In genomic region chr19:6056696-6057095, GRCm38 (mm10) we compare ENCODE assay signal across 8 mouse cellular contexts. TPM values are rescaled to one million over a fixed set of nuclear protein-coding genes. Genes with fewer than 3 reads are reported as not detected.
DNase-seq lines count a peak whose midpoint lies in the region; ATAC-seq and TF ChIP-seq lines count a peak whose summit lies in the region.

No protein-coding gene starts in this region.

- no peaks in the 10 kb centered on the region for H3K79me2 ChIP-seq in heart, adult 2 months (replicated peaks; ENCODE audit: control insufficient read depth, insufficient read depth, low read length)

- no peak for TF ChIP-seq EP300 in heart, adult 2 months (IDR thresholded peaks at IDR 0.05; ENCODE audit: insufficient read depth, low read depth, low read length)
- TF ChIP-seq EP300 in ES-Bruce4 (IDR thresholded peaks at IDR 0.05; ENCODE audit: insufficient read depth, low read depth, low read length) = no peak
- TF ChIP-seq EP300 in liver, embryonic 14.5 days (IDR thresholded peaks at IDR 0.05; ENCODE audit: low read depth) = no peak

- DNase-seq in heart, adult 2 months = no peak
- DNase-seq in heart, postnatal 14 days = no peak
- no peak for DNase-seq in forebrain, embryonic 14.5 days (ENCODE audit: low spot score)
- DNase-seq in liver, embryonic 14.5 days (ENCODE audit: low read depth in 3 of 3, low spot score in 3 of 3) = no peak
- DNase-seq in frontal cortex, postnatal 36 days (ENCODE audit: low spot score in 2 of 2) = no peak
- no peak for DNase-seq in left cerebral cortex, postnatal 25 days (ENCODE audit: low spot score in 2 of 2)
- no peak for DNase-seq in right cerebral cortex, postnatal 36 days (ENCODE audit: low spot score in 2 of 2)

- no peaks in the 10 kb centered on the region for H3K27me3 ChIP-seq in heart, adult 2 months (ENCODE audit: control insufficient read depth, insufficient read depth, low read length)
- no peaks in the 10 kb centered on the region for H3K27me3 ChIP-seq in ES-Bruce4 (ENCODE audit: control insufficient read depth, insufficient read depth, low read length, poor library complexity, severe bottlenecking)
- no peaks in the 10 kb centered on the region for H3K27me3 ChIP-seq in forebrain, embryonic 14.5 days (replicated peaks; ENCODE audit: control insufficient read depth, insufficient read depth, low read length)
- no peaks in the 10 kb centered on the region for H3K27me3 ChIP-seq in liver, embryonic 14.5 days (ENCODE audit: control insufficient read depth, insufficient read depth, low read length)

- no peak for ATAC-seq in forebrain, embryonic 14.5 days
- ATAC-seq in liver, embryonic 14.5 days (ENCODE audit: insufficient read depth) = no peak

- H3K36me3 ChIP-seq in heart, adult 2 months (ENCODE audit: control insufficient read depth, insufficient read depth, low read length) = peaks cover 4% of the 10 kb centered on the region
- H3K36me3 ChIP-seq in ES-Bruce4 (ENCODE audit: control insufficient read depth, insufficient read depth, low read length, poor library complexity, severe bottlenecking) = peaks cover 51% of the 10 kb centered on the region
- peaks cover 56% of the 10 kb centered on the region for H3K36me3 ChIP-seq in forebrain, embryonic 14.5 days (ENCODE audit: control insufficient read depth, insufficient read depth, low read length)
- peaks cover 62% of the 10 kb centered on the region for H3K36me3 ChIP-seq in liver, embryonic 14.5 days (replicated peaks; ENCODE audit: control insufficient read depth, insufficient read depth, low read depth)

- H3K4me2 ChIP-seq in forebrain, embryonic 14.5 days (ENCODE audit: low read length) = peak overlapping the region; percentile 81
- peak overlapping the region; percentile 81 for H3K4me2 ChIP-seq in liver, embryonic 14.5 days (ENCODE audit: low read depth)

- H3K9ac ChIP-seq in heart, adult 2 months (ENCODE audit: low read depth, low read length) = no peak overlapping the region
- H3K9ac ChIP-seq in ES-Bruce4 (ENCODE audit: low read depth, poor library complexity, severe bottlenecking) = peak overlapping the region; percentile 82
- H3K9ac ChIP-seq in forebrain, embryonic 14.5 days (ENCODE audit: low read length) = peak overlapping the region; percentile 70
- H3K9ac ChIP-seq in liver, embryonic 14.5 days (replicated peaks) = peak overlapping the region; percentile 78

- peak overlapping the region; percentile 98 for H3K4me3 ChIP-seq in heart, adult 2 months
- H3K4me3 ChIP-seq in ES-Bruce4 (ENCODE audit: low read depth, low read length) = peak overlapping the region; percentile 83
- H3K4me3 ChIP-seq in forebrain, embryonic 14.5 days (ENCODE audit: low read depth, low read length) = peak overlapping the region; percentile 59
- peak overlapping the region; percentile 71 to 97 for H3K4me3 ChIP-seq in liver, embryonic 14.5 days (ENCODE audit: insufficient read depth in 1 of 2, low read depth in 2 of 2, low read length in 2 of 2)

- no peak overlapping the region for H3K27ac ChIP-seq in heart, adult 2 months
- no peak overlapping the region for H3K27ac ChIP-seq in ES-Bruce4 (ENCODE audit: insufficient read depth, low read length)
- H3K27ac ChIP-seq in forebrain, embryonic 14.5 days (ENCODE audit: low read depth, low read length) = no peak overlapping the region
- H3K27ac ChIP-seq in liver, embryonic 14.5 days = no peak overlapping the region

- TF ChIP-seq CTCF in heart, adult 2 months (IDR thresholded peaks at IDR 0.05) = no peak
- no peak for TF ChIP-seq CTCF in ES-Bruce4 (IDR thresholded peaks at IDR 0.05; ENCODE audit: low read depth, low read length)
- no peak for TF ChIP-seq CTCF in liver, embryonic 14.5 days (IDR thresholded peaks at IDR 0.05; ENCODE audit: low read depth)

- no peak for TF ChIP-seq POLR2A in heart, adult 2 months (IDR thresholded peaks at IDR 0.05; ENCODE audit: insufficient read depth, low read depth, low read length)
- no peak for TF ChIP-seq POLR2A in ES-Bruce4 (IDR thresholded peaks at IDR 0.05; ENCODE audit: insufficient read depth, low read length)

- 42% methylated on average over 4 of the region's 4 CpGs for WGBS in heart, adult 2 months
- 40% methylated on average over 4 of the region's 4 CpGs for WGBS in forebrain, embryonic 14.5 days
- WGBS in liver, embryonic 14.5 days (ENCODE audit: insufficient replicate concordance) = 40% methylated on average over 4 of the region's 4 CpGs

- H3K9me3 ChIP-seq in ES-Bruce4 (replicated peaks; ENCODE audit: control insufficient read depth, insufficient read depth, low read length, poor library complexity, severe bottlenecking) = no peaks in the 10 kb centered on the region
- no peaks in the 10 kb centered on the region for H3K9me3 ChIP-seq in forebrain, embryonic 14.5 days (replicated peaks; ENCODE audit: control insufficient read depth, low read length)
- H3K9me3 ChIP-seq in liver, embryonic 14.5 days (ENCODE audit: control insufficient read depth, low read length) = no peaks in the 10 kb centered on the region

- H3K4me1 ChIP-seq in heart, adult 2 months (ENCODE audit: control insufficient read depth, insufficient read depth, low read length) = peaks cover 3% of the 10 kb centered on the region
- no peaks in the 10 kb centered on the region for H3K4me1 ChIP-seq in ES-Bruce4 (ENCODE audit: control insufficient read depth, insufficient read depth, low read length)
- peaks cover 14% of the 10 kb centered on the region for H3K4me1 ChIP-seq in forebrain, embryonic 14.5 days (ENCODE audit: control insufficient read depth, insufficient read depth, low read length)
- peaks cover 16 to 17% of the 10 kb centered on the region in 2 experiments for H3K4me1 ChIP-seq in liver, embryonic 14.5 days (replicated peaks; ENCODE audit: control insufficient read depth in 2 of 2, insufficient read depth in 2 of 2, low read length in 1 of 2)

- intact Hi-C loops in heart, adult 2 months (cut with DNase I) = no loop called here
- intact Hi-C loops in heart, postnatal 14 days (cut with DNase I) = loop anchor here (2.0 kb wide), 1 partner anchor 28 kb away; the partner anchor contains the start of genes Cdca5 and Zfpl1
- intact Hi-C loops in left cerebral cortex, postnatal 25 days (cut with DNase I) = loop anchor here (1.0 to 2.0 kb wide), 2 partner anchors 9 to 28 kb away; partner anchors contain the start of genes Cdca5 and Zfpl1

RNA-seq across cellular contexts. Expression of gene Mrpl49, which starts 0.9 kb away (rescaled TPM):
- 10 to 100 TPM; 37.1 to 39.0 TPM for total RNA-seq in heart, adult 2 months (2021)
- 23.5 and 33.0 TPM in 2 replicates for polyA plus RNA-seq in heart, adult 2 months (2012; rRNA removed)
- total RNA-seq in heart, postnatal 14 days (2021) = 10 to 100 TPM; 37.1 to 37.4 TPM
- polyA plus RNA-seq in ES-Bruce4 (2011; ENCODE audit: insufficient read depth, insufficient read length, low read depth, missing spikeins) = 44.9 and 65.1 TPM in 2 replicates
- polyA plus RNA-seq in forebrain, embryonic 14.5 days (2014; fragmentation: Nextera tagmentation; extraction: Ambion mirVana) = 82.8 and 85.5 TPM in 2 replicates
- polyA plus RNA-seq in liver, embryonic 14.5 days (2012; rRNA removed) = 22.0 and 29.6 TPM in 2 replicates
- 43.7 and 48.2 TPM in 2 replicates for polyA plus RNA-seq in liver, embryonic 14.5 days (2014; fragmentation: Nextera tagmentation; extraction: Ambion mirVana)
- total RNA-seq in left cerebral cortex, postnatal 25 days (2021) = 10 to 100 TPM; 45.1 to 47.0 TPM

RNA-seq across cellular contexts. Expression of gene Fau, which starts 0.9 kb away (rescaled TPM):
- 100 to 1,000 TPM; 550 to 636 TPM for total RNA-seq in heart, adult 2 months (2021)
- 265 and 386 TPM in 2 replicates for polyA plus RNA-seq in heart, adult 2 months (2012; rRNA removed)
- 100 to 1,000 TPM; 597 to 635 TPM for total RNA-seq in heart, postnatal 14 days (2021)
- polyA plus RNA-seq in ES-Bruce4 (2011; ENCODE audit: insufficient read depth, insufficient read length, low read depth, missing spikeins) = 1,239 and 1,271 TPM in 2 replicates
- 626 and 785 TPM in 2 replicates for polyA plus RNA-seq in forebrain, embryonic 14.5 days (2014; fragmentation: Nextera tagmentation; extraction: Ambion mirVana)
- 853 and 969 TPM in 2 replicates for polyA plus RNA-seq in liver, embryonic 14.5 days (2012; rRNA removed)
- polyA plus RNA-seq in liver, embryonic 14.5 days (2014; fragmentation: Nextera tagmentation; extraction: Ambion mirVana) = 593 and 639 TPM in 2 replicates
- total RNA-seq in left cerebral cortex, postnatal 25 days (2021) = 100 to 1,000 TPM; 593 to 625 TPM

RNA-seq across cellular contexts. Expression of gene Znhit2, which starts 4.3 kb away (rescaled TPM):
- 10 to 100 TPM in 1 of 2 experiments, 1 to 10 TPM in 1; 9.9 to 13.4 TPM for total RNA-seq in heart, adult 2 months (2021)
- 12.3 and 14.4 TPM in 2 replicates for polyA plus RNA-seq in heart, adult 2 months (2012; rRNA removed)
- 10 to 100 TPM; 11.8 to 12.6 TPM for total RNA-seq in heart, postnatal 14 days (2021)
- 6.5 and 8.9 TPM in 2 replicates for polyA plus RNA-seq in ES-Bruce4 (2011; ENCODE audit: insufficient read depth, insufficient read length, low read depth, missing spikeins)
- polyA plus RNA-seq in forebrain, embryonic 14.5 days (2014; fragmentation: Nextera tagmentation; extraction: Ambion mirVana) = 38.2 and 40.5 TPM in 2 replicates
- 15.8 and 17.9 TPM in 2 replicates for polyA plus RNA-seq in liver, embryonic 14.5 days (2012; rRNA removed)
- polyA plus RNA-seq in liver, embryonic 14.5 days (2014; fragmentation: Nextera tagmentation; extraction: Ambion mirVana) = 19.3 and 20.4 TPM in 2 replicates
- total RNA-seq in left cerebral cortex, postnatal 25 days (2021) = 10 to 100 TPM; 33.4 to 38.1 TPM

RNA-seq across cellular contexts. Expression of gene Syvn1, which starts 10.3 kb away (rescaled TPM):
- total RNA-seq in heart, adult 2 months (2021) = 10 to 100 TPM; 21.3 to 24.2 TPM
- 17.1 and 23.1 TPM in 2 replicates for polyA plus RNA-seq in heart, adult 2 months (2012; rRNA removed)
- total RNA-seq in heart, postnatal 14 days (2021) = 10 to 100 TPM; 17.5 to 18.9 TPM
- 16.4 and 18.6 TPM in 2 replicates for polyA plus RNA-seq in ES-Bruce4 (2011; ENCODE audit: insufficient read depth, insufficient read length, low read depth, missing spikeins)
- polyA plus RNA-seq in forebrain, embryonic 14.5 days (2014; fragmentation: Nextera tagmentation; extraction: Ambion mirVana) = 17.6 and 20.2 TPM in 2 replicates
- 11.5 and 13.2 TPM in 2 replicates for polyA plus RNA-seq in liver, embryonic 14.5 days (2012; rRNA removed)
- polyA plus RNA-seq in liver, embryonic 14.5 days (2014; fragmentation: Nextera tagmentation; extraction: Ambion mirVana) = 9.7 and 12.6 TPM in 2 replicates
- 10 to 100 TPM; 45.4 to 49.5 TPM for total RNA-seq in left cerebral cortex, postnatal 25 days (2021)

RNA-seq across cellular contexts. Expression of gene Tm7sf2, which starts 11.5 kb away (rescaled TPM):
- total RNA-seq in heart, adult 2 months (2021) = 1 to 10 TPM; 2.7 to 3.7 TPM
- polyA plus RNA-seq in heart, adult 2 months (2012; rRNA removed) = 9.3 and 11.9 TPM in 2 replicates
- 1 to 10 TPM; 2.9 to 5.5 TPM for total RNA-seq in heart, postnatal 14 days (2021)
- polyA plus RNA-seq in ES-Bruce4 (2011; ENCODE audit: insufficient read depth, insufficient read length, low read depth, missing spikeins) = 19.1 and 25.8 TPM in 2 replicates
- polyA plus RNA-seq in forebrain, embryonic 14.5 days (2014; fragmentation: Nextera tagmentation; extraction: Ambion mirVana) = 32.6 and 35.6 TPM in 2 replicates
- polyA plus RNA-seq in liver, embryonic 14.5 days (2012; rRNA removed) = 35.9 and 43.4 TPM in 2 replicates
- polyA plus RNA-seq in liver, embryonic 14.5 days (2014; fragmentation: Nextera tagmentation; extraction: Ambion mirVana) = 35.0 and 35.7 TPM in 2 replicates
- 10 to 100 TPM; 24.9 to 25.2 TPM for total RNA-seq in left cerebral cortex, postnatal 25 days (2021)
